Mouse (Mus musculus) G1E (cell line): Measurements from ENCODE around the gene Cdk14.

ENCODE experiments used
- CTCF ChIP-seq: IDR thresholded peaks from 2 replicates; pipeline ENCODE4 v1.5.1; 2012; ENCODE audit warnings: low read depth, low read length, inconsistent platforms, mixed read lengths
- POLR2AphosphoS5 ChIP-seq: IDR thresholded peaks from 2 replicates; pipeline ENCODE4 v1.6.1; 2012; ENCODE audit warnings: low read depth, low read length, inconsistent platforms; ENCODE audit not compliant: insufficient replicate concordance

GRCm38 (mm10) chr5:5159521-5159920 lies 260.6 kb downstream of the Cdk14 start:
- TF ChIP-seq POLR2AphosphoS5, result no peak
- TF ChIP-seq CTCF, result no peak
